Mouse (Mus musculus): ENCODE data around the gene Artn.

Gene Artn

GRCm38 (mm10) chr4:117929391-117929881 is at the start of gene Artn:
Gene Artn, minus strand, starts transcription at chr4:117929763.
- DNase-seq = peak; percentile 65

DNA sequence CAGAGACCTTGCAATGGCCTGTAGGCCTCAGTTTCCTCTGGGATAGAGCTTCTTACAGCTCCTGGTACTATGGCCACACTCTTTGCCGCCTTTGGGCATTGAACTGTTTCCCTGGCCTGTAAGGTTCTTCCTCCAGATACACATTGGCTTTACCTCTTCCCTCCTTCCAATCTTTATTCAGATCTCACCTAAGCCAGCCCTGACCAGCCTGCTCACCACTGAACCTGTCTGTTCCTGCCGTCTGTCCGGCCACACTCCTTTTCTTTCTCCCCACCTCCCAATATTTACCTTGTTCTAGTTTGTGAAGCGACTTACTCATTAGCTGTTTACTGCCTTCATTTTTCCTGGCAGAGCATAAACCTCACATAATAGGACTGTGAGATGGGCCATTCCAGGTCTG is 49.6 kb upstream of the Artn start:
- no peak for DNase-seq

DNA sequence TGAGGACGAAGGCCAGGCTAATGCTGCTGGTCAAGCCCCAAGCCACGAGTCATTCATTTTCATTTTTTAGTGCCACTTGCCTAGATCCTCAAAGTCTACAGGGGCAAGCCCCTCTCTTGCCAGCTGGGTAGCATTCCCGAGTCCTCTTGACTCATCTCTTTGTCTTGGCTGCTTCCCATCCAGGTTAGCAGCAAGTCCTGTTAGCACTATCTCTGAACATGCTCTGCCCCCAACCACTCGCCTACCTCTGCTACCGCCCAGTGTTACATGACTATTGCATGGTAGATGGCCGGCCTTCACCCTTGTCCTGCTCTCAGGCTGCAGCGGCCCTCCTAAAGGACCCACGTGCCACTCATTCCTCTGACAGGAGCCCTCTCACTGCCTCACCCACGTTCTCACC is 48.7 kb upstream of the Artn start:
- DNase-seq = no peak

GRCm38 (mm10) chr4:117977841-117978240 is 48.3 kb upstream of the Artn start:
- no peak for DNase-seq

DNA sequence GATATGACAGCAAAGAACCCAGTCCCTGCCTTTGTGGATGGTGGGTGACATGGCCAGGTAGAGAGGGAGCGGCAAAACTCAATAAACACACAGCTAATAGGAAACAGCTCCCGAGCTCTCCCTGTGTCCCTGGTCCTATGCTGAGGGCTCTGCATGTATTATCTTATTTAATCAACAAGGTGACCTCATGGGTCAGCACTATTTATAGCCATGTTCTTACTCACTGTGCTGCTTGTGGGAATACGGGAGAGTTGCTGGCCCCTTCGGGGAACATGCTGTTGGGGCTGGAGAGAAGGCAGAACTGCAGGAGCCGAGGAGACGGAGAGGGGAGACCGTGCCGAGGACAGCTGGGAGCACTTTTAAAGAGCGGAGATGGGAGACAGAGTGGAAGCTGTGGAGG is 47.8 kb upstream of the Artn start:
- DNase-seq = no peak

DNA sequence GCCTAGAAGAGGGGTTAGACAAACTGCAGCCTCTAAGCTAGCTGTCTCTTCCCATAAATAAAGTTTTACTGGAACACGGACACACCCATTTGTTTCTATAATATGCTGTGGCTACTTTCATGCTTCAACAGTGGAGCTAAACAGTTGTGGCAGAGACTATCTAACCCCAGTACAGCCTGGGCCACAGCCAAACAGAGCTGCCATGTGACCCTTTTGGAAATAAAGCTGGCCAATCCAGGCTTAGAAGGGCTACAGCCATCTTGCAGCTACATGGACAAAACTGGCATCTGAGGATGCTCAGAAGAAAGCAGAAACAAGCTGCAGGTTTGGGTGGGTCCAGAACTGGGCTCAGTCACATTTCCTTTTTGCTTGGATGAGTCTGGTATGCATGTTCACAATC is 46.3 kb upstream of the Artn start:
- DNase-seq = no peak

- no peak for DNase-seq
These were observed 45.2 kb upstream of the Artn start for GRCm38 (mm10) chr4:117974719-117975118.

GRCm38 (mm10) chr4:117972999-117973398 is 43.4 kb upstream of the Artn start:
- DNase-seq = no peak

- DNase-seq = no peak
These were observed 34.9 kb upstream of the Artn start for GRCm38 (mm10) chr4:117964346-117965025.

DNA sequence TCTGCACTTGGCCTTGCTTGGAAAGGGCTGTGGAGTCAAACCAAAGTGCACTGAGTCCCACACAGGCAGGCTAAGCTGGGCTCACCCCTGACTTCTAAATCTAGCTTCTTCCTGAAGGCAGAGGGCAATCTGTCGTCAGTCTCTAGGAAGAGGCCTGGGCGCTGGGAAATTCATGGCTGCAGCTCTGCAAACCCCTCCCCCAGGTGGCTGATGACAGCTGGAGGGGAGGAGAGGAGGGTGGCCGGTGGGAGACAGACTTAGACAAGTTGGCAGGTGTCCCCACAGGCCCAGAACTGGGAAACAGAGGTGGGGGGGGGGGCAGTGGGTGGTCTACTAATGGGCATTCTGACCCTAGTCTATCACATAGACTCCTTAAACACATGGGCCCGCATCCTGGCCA is 27.9 kb upstream of the Artn start:
- DNase-seq = no peak

- no peak for DNase-seq
These were observed 17.9 kb upstream of the Artn start for GRCm38 (mm10) chr4:117947493-117947892.

- no peak for DNase-seq
These were observed 17.2 kb upstream of the Artn start for GRCm38 (mm10) chr4:117946639-117947305.

DNA sequence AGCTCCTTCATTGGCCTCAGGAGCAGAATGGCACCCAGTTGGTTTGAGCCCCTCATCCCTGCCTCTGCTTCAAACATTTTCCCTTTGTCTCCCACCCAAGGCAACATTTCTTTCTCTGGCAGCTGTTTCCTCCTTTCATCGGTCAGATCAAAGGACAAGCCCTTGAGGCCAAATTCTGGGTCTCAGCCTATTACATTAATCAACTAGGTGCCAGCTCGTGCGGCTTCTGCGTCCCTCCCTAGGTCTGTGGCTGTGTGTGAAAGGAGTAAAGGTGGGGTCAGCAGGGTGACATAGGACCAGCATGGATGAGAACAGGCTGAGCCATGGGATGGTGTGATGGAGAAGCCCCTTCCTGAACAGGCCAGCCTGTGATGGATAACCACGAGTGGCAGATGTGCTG is 13.8 kb upstream of the Artn start:
- no peak for DNase-seq

- DNase-seq = no peak
These were observed 7.4 kb upstream of the Artn start for GRCm38 (mm10) chr4:117936964-117937363.

- no peak for DNase-seq
These were observed 4.5 kb upstream of the Artn start for GRCm38 (mm10) chr4:117934081-117934480.

- no peak for DNase-seq
These were observed 3.7 kb upstream of the Artn start for GRCm38 (mm10) chr4:117933248-117933647.

GRCm38 (mm10) chr4:117928699-117929241 is 793 bp downstream of the Artn start:
- DNase-seq = peak; percentile 75

DNA sequence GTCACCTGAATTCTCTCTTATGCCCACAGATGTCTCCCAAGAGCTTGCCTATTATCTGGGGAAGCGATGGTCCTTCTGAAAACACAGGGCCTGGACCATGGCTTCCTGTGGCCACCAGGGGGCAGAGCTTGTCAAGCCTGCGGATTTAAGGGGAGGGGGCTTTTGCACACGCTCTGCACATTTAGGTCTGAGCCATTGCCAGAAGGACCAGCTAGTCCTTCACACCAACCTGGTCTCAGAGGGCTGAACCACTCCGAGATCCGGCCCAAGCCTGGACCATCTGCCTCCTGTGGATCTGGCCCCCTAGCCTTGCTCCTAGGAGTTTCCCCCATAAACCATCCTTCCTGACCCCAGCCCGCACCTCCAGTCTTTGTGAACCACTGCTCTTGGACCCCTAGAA is 1.3 kb downstream of the Artn start:
- DNase-seq = no peak

- DNase-seq = no peak
These were observed 2.7 kb downstream of the Artn start for GRCm38 (mm10) chr4:117926545-117927482.

- DNase-seq = no peak
These were observed 4.6 kb downstream of the Artn start for GRCm38 (mm10) chr4:117924916-117925315.

DNA sequence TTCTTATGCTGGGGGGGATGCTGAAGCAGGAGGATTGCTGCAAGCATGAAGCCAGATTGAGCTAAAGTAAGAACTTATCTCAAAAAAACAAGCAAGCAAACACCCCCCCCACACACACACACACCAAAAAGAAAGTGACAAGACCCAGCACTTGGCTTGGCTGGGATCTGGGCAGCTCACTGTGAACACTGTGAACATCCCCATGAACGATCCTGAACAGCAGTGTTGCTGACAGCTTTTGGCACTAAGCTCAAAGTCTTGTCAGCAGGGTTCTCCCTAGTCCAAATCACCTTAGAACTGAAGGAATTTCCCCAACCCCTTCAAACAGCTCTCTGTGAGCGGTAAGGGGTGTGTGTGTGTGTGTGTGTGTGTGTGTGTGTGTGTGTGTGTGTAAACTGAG is 6.1 kb downstream of the Artn start:
- DNase-seq = no peak

DNA sequence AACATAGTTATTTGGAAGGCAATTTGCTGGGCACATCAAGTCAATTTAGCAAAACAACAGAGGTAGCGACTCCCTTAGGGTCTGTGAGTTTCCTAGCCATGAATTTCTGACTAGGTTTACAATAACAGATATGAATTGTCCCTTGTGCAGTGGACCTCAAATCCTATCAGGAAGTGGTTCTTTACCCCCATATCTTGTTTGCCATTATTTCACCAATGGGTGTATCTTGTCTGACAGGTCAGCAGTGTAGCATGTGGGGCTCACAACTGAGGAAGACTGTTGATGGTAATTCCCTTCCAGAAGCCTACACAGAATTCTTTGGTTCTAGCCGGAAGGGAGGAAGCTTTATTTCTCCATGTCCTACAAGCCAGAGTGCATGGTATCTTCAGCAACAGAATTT is 8.2 kb downstream of the Artn start:
- DNase-seq = no peak

GRCm38 (mm10) chr4:117918762-117919161 is 10.8 kb downstream of the Artn start:
- no peak for DNase-seq
